Mouse (Mus musculus): ENCODE results near the gene Tm9sf4. TPM values are rescaled to one million over a fixed set of nuclear protein-coding genes. Genes with fewer than 3 reads are reported as not detected.

Tm9sf4 gene
- polyA plus RNA-seq, 1 experiment: 18.3 TPM

DNA sequence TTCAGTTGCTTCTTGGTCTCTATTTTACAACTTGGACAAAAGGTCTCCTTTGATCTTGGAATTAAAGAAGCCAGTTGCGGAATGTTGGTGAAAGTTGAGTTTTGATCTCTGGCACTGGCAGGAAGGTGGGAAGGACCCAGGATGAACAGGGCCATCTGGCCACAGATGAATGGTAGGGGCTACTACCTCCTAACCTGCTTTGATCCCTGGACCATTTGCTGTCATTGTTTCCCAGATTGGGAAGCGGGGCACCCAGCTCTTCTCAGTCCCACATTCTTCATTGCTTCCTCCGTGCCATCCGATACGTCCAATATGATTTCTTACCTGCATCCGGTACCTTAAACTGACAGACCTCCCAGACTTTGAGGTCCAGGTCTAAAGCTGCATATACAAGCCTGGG, 6.0 kb downstream of the Tm9sf4 start:
- H3K4me1 ChIP-seq (ENCODE audit: control insufficient read depth, insufficient read depth, low read length): peaks cover 5% of the 10 kb centered on the region; the same call in 1 of the 2 replicates
- TF ChIP-seq CTCF (IDR thresholded peaks at IDR 0.05; ENCODE audit: control insufficient read depth, insufficient read depth, low read length): no peak
- TF ChIP-seq POLR2A (IDR thresholded peaks at IDR 0.05; ENCODE audit: borderline replicate concordance, control insufficient read depth, low read depth, low read length): no peak
- WGBS: 76% methylated on average over 6 of the region's 6 CpGs

DNA sequence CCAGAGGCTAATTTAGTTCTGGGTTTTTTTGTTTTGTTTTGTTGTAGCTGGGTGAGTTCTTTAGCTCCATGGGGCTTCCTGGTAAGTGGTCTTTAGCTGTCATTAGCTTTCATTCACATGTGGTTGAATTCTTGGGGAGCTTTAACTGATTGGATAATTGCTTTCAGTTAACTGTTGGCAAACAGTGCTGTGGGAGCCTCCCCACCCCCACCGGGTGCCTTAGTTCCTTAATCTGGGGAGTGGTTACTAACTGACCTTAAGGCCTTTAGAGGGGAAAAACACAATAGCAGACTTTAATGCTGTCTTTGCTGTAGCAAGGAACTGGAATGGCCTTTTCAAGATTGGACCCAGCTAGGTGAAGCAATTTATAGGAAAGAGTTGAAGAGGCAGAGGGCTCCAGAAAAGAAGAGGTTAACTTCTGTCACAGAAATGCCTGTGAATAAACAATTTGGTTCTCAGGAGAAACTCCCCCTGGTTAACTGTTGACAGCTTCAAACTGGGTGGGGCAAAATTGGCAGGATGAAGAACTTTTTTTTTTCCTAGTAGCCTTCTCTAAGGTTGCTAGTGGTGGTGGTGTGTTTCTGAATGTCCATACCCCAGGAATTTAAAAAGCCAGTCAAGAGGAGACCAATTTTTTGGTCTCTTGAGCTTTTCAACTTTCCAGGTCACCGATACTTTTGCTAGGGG, 7.2 kb downstream of the Tm9sf4 start:
- WGBS: 27% methylated on average over 2 of the region's 2 CpGs
- peaks cover 5% of the 10 kb centered on the region; the same call in 1 of the 2 replicates for H3K4me1 ChIP-seq (ENCODE audit: control insufficient read depth, insufficient read depth, low read length)
- H3K27ac ChIP-seq (ENCODE audit: control insufficient read depth, insufficient read depth, low read depth, low read length, poor library complexity): peak overlapping the region; percentile 83
- TF ChIP-seq POLR2A (IDR thresholded peaks at IDR 0.05; ENCODE audit: borderline replicate concordance, control insufficient read depth, low read depth, low read length) (no peak), CTCF (IDR thresholded peaks at IDR 0.05; ENCODE audit: control insufficient read depth, insufficient read depth, low read length) (no peak)
- H3K4me3 ChIP-seq (replicated peaks; ENCODE audit: control insufficient read depth, low read depth, low read length): no peak overlapping the region

More for the DNA sequence above, 6.0 kb downstream of the Tm9sf4 start:
- H3K4me3 ChIP-seq (replicated peaks; ENCODE audit: control insufficient read depth, low read depth, low read length): no peak overlapping the region
- H3K27ac ChIP-seq (ENCODE audit: control insufficient read depth, insufficient read depth, low read depth, low read length, poor library complexity): no peak overlapping the region

DNA sequence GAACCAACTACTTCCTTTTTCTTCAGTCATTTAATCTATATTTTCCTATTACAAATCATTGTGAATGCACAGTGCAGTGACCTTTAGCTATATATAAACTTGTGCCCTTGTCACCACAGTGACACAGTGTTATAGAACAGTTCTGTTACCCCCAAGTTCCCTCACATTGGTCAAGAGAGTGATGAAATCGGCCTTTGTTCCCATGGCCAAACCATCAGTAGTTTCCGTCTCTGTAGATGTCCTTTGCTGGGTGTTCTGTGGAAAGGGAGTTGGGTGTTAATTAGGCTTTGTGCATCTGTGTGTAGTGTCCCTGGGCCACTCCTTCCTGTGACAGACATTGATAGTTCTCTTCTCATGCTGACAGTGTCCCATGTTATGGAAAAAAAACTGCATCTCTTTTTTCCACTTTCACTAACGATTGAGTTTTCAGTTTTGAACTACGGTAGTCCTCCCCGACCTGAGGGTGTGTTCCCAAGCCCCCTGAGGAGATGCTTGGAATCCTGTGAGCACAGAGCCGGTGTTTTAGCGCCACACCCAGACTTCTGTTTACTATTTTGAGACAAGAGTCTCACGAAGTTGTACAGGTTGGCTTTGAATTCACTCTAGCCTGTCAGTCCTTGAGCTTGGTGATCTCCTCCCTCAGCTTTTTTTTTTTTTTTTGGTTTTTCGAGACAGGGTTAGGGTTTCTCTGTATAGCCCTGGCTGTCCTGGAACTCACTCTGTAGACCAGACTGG, 9.6 kb downstream of the Tm9sf4 start:
- 56% methylated on average over 9 of the region's 9 CpGs for WGBS
- Histone ChIP-seq H3K27ac (ENCODE audit: control insufficient read depth, insufficient read depth, low read depth, low read length, poor library complexity) (peak overlapping the region; percentile 60), H3K4me3 (replicated peaks; ENCODE audit: control insufficient read depth, low read depth, low read length) (no peak overlapping the region), H3K4me1 (ENCODE audit: control insufficient read depth, insufficient read depth, low read length) (peaks cover 3% of the 10 kb centered on the region; the same call in 1 of the 2 replicates)
- TF ChIP-seq POLR2A (IDR thresholded peaks at IDR 0.05; ENCODE audit: borderline replicate concordance, control insufficient read depth, low read depth, low read length) (no peak), CTCF (IDR thresholded peaks at IDR 0.05; ENCODE audit: control insufficient read depth, insufficient read depth, low read length) (no peak)

DNA sequence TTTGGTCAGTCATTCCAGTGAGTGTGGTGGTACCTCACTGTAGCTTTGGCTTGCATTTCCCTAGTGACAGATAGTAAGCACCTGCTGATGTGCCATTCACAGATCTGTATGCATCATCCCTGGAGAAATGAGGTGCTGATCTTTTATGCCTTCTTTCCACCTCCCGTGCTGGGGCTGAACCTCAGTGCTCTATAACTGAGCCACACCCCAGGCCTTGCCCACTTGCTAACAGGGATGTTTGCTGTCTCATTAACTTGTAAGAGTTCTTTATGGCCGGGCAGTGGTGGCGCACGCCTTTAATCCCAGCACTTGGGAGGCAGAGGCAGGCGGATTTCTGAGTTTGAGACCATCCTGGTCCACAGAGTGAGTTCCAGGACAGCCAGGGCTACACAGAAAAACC, 10.9 kb downstream of the Tm9sf4 start:
- TF ChIP-seq POLR2A (IDR thresholded peaks at IDR 0.05; ENCODE audit: borderline replicate concordance, control insufficient read depth, low read depth, low read length): no peak
- no peak for TF ChIP-seq CTCF (IDR thresholded peaks at IDR 0.05; ENCODE audit: control insufficient read depth, insufficient read depth, low read length)
- Histone ChIP-seq H3K27ac (ENCODE audit: control insufficient read depth, insufficient read depth, low read depth, low read length, poor library complexity) (no peak overlapping the region), H3K4me3 (replicated peaks; ENCODE audit: control insufficient read depth, low read depth, low read length) (no peak overlapping the region), H3K4me1 (ENCODE audit: control insufficient read depth, insufficient read depth, low read length) (peaks cover 3% of the 10 kb centered on the region; the same call in 1 of the 2 replicates)
- 77% methylated on average over 5 of the region's 5 CpGs for WGBS

DNA sequence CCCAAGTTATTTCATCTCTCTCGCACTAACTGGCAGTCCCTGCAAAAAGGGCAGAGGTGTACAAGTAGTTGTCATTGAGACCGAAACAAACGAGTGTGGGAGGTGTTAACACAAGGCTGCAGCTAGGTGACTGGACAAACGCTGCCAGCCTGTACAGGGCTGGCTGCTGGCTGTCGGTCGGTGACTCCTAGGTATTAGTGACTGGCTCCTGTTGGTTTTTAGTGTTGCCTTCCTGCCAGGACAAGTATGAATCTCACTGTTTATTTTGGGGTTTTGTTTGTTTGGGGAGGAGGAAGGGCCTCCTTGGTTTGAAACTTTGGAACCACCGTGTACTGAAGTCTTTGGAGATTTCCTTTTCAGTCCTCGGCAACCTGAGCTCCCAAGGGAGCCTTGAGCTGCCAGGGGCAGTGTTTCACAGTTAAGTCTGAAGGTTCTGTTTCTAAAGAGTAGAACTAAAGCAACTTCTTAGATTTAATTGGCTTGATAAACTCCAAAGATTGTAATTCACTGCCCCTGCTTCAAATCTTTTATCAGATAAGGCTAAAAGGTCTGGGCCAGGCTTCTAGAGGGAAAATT, 15.0 kb downstream of the Tm9sf4 start:
- WGBS: 79% methylated on average over 8 of the region's 8 CpGs
- H3K4me3 ChIP-seq (replicated peaks; ENCODE audit: control insufficient read depth, low read depth, low read length): no peak overlapping the region
- H3K4me1 ChIP-seq (ENCODE audit: control insufficient read depth, insufficient read depth, low read length): no peaks in the 10 kb centered on the region; the same call in 1 of the 2 replicates
- TF ChIP-seq CTCF (IDR thresholded peaks at IDR 0.05; ENCODE audit: control insufficient read depth, insufficient read depth, low read length) (no peak), POLR2A (IDR thresholded peaks at IDR 0.05; ENCODE audit: borderline replicate concordance, control insufficient read depth, low read depth, low read length) (no peak)
- H3K27ac ChIP-seq (ENCODE audit: control insufficient read depth, insufficient read depth, low read depth, low read length, poor library complexity): no peak overlapping the region

DNA sequence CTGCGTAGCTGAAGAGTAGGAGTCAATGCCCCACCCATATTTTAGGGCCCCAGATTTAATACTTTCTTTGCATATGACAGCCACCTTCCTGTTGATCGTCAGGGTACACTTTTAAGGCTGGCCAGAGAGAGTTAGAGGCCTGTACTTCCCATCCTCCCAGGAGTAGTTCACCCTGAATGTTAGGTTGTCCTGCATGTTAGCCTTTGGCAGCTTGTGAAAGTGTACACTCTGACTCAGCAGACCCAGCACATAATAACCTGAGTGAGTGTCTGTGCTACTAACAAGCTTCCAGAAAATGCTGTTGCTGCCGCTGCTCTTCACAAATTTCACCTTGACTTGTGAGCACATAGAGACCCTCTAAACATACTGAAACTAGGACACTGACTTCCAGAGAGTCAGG, 16.1 kb downstream of the Tm9sf4 start:
- Histone ChIP-seq H3K27ac (ENCODE audit: control insufficient read depth, insufficient read depth, low read depth, low read length, poor library complexity) (no peak overlapping the region), H3K4me1 (ENCODE audit: control insufficient read depth, insufficient read depth, low read length) (no peaks in the 10 kb centered on the region; the same call in 1 of the 2 replicates), H3K4me3 (replicated peaks; ENCODE audit: control insufficient read depth, low read depth, low read length) (no peak overlapping the region)
- 82% methylated on average over 3 of the region's 3 CpGs for WGBS
- TF ChIP-seq POLR2A (IDR thresholded peaks at IDR 0.05; ENCODE audit: borderline replicate concordance, control insufficient read depth, low read depth, low read length): no peak
- no peak for TF ChIP-seq CTCF (IDR thresholded peaks at IDR 0.05; ENCODE audit: control insufficient read depth, insufficient read depth, low read length)

DNA sequence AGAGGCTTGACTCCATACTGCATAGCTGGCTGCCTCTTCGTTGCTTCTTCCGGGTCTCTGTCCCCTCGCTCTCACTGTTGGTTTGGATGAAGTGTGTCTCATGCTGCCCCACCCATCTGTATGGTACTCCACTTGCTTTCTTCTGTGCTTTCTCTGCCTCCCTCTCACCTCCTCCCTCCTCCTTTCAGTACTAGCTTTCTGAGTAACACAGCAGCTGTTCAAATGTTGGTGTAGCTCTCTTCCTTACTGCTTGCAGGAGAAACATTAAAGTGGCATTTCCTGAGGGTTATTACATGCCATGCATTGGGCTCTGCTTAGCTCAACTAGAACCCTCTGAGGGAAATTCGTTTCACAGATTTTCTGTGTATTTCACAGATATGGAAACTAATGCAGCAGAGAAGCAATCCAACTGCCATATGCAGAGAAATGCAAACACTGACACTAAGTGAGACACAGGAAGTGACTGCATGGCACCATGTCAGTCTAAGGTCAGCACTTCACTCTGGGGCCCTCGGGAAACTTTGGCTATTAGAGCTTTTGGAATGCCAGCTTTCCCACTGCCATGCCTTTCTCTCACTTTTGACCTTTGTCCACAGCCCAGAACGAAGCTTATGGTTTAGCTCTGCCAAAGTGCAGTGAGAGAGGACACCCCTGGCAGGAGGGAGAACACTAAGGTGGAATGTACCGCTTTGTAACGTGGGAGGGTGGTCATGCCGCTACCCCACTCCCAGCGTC, 18.2 kb downstream of the Tm9sf4 start:
- Histone ChIP-seq H3K4me1 (ENCODE audit: control insufficient read depth, insufficient read depth, low read length) (no peaks in the 10 kb centered on the region), H3K27ac (ENCODE audit: control insufficient read depth, insufficient read depth, low read depth, low read length, poor library complexity) (no peak overlapping the region), H3K4me3 (replicated peaks; ENCODE audit: control insufficient read depth, low read depth, low read length) (no peak overlapping the region)
- WGBS: 85% methylated on average over 10 of the region's 10 CpGs
- TF ChIP-seq CTCF (IDR thresholded peaks at IDR 0.05; ENCODE audit: control insufficient read depth, insufficient read depth, low read length) (no peak), POLR2A (IDR thresholded peaks at IDR 0.05; ENCODE audit: borderline replicate concordance, control insufficient read depth, low read depth, low read length) (no peak)
